Mouse (Mus musculus): ENCODE measurements at regions not wholly inside any gene's neighbourhood (a gene's known extent, or its start where the extent isn't known, plus 50 kb on each side); places are given as distances from the start of the nearest gene placed in this dataset.

DNA sequence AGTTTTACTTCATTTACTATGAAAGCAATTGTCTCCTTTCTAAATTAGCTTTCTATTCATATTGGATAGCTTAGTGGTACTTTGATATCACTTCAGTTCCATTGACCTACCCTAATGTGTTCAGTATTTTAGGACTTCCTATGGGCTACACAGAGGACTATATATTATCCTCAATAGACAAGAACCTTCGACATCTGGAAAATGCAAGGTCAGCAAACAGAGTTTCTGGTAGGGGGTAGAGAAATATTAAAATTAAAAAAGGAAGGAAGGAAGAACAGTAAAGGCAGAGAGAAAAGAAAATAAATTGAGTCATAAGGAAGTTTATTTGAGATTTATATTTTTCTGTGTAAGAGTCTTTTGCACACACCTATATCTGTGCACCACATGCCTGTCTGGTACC is 107.4 kb upstream of the Insig1 start:
- H3K27ac ChIP-seq (ENCODE audit: low read length): no peak overlapping the region
- no peaks in the 10 kb centered on the region for H3K27me3 ChIP-seq (ENCODE audit: control insufficient read depth, insufficient read depth, low read depth, low read length)
- no peaks in the 10 kb centered on the region for H3K36me3 ChIP-seq (ENCODE audit: control insufficient read depth, insufficient read depth, low read length)
- H3K9me3 ChIP-seq (ENCODE audit: control insufficient read depth, low read length): no peaks in the 10 kb centered on the region
- no peak overlapping the region for H3K4me3 ChIP-seq (ENCODE audit: low read length)
- ATAC-seq (ENCODE audit: low read depth): no peak
- no peak overlapping the region for H3K9ac ChIP-seq (ENCODE audit: low read length)
- 81% methylated on average over 1 of the region's 1 CpGs for WGBS
- no peak overlapping the region for H3K4me2 ChIP-seq (ENCODE audit: low read depth, low read length)
- H3K4me1 ChIP-seq (replicated peaks; ENCODE audit: control insufficient read depth, insufficient read depth, low read length): no peaks in the 10 kb centered on the region

- Histone ChIP-seq H3K9me3 (ENCODE audit: control insufficient read depth, low read length) (no peaks in the 10 kb centered on the region), H3K27ac (ENCODE audit: low read length) (no peak overlapping the region), H3K4me2 (ENCODE audit: low read depth, low read length) (no peak overlapping the region), H3K9ac (ENCODE audit: low read length) (no peak overlapping the region), H3K27me3 (ENCODE audit: control insufficient read depth, insufficient read depth, low read depth, low read length) (no peaks in the 10 kb centered on the region), H3K4me1 (replicated peaks; ENCODE audit: control insufficient read depth, insufficient read depth, low read length) (no peaks in the 10 kb centered on the region), H3K4me3 (ENCODE audit: low read length) (no peak overlapping the region), H3K36me3 (ENCODE audit: control insufficient read depth, insufficient read depth, low read length) (no peaks in the 10 kb centered on the region)
- 0% methylated on average over 2 of the region's 2 CpGs for WGBS
- peak; percentile 38; the same call in 1 of the 2 replicates for ATAC-seq (ENCODE audit: low read depth)
These were observed 76.0 kb upstream of the Insig1 start for GRCm38 (mm10) chr5:27995186-27995585.

- ATAC-seq (ENCODE audit: low read depth): no peak
- Histone ChIP-seq H3K9me3 (ENCODE audit: control insufficient read depth, low read length) (no peaks in the 10 kb centered on the region), H3K9ac (ENCODE audit: low read length) (no peak overlapping the region), H3K36me3 (ENCODE audit: control insufficient read depth, insufficient read depth, low read length) (no peaks in the 10 kb centered on the region), H3K4me3 (ENCODE audit: low read length) (no peak overlapping the region), H3K4me2 (ENCODE audit: low read depth, low read length) (no peak overlapping the region), H3K27me3 (ENCODE audit: control insufficient read depth, insufficient read depth, low read depth, low read length) (no peaks in the 10 kb centered on the region), H3K4me1 (replicated peaks; ENCODE audit: control insufficient read depth, insufficient read depth, low read length) (no peaks in the 10 kb centered on the region), H3K27ac (ENCODE audit: low read length) (no peak overlapping the region)
- 52% methylated on average over 8 of the region's 8 CpGs for WGBS
These were observed 73.4 kb upstream of the Insig1 start for GRCm38 (mm10) chr5:27997751-27998150.

DNA sequence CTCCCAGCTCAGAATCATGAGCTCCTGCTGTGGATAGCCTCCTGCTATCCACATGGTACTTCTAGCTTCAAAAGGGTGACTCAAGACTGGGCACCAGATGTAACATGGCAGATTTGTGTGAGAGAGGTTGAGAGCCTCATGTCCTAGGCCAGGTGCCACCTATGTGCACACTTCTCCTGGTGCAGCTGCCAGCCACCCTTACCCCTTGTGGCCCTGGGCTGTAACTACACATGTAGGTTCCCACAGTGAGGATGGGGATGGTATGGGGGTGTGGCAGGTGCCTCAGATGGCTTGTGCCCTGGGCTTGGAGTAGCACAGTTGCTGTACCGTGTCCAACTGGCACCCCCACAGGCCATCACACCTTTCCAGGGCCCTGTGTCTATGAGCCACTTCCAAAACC is 68.2 kb upstream of the Insig1 start:
- H3K4me1 ChIP-seq (replicated peaks; ENCODE audit: control insufficient read depth, insufficient read depth, low read length): no peaks in the 10 kb centered on the region
- H3K9me3 ChIP-seq (ENCODE audit: control insufficient read depth, low read length): no peaks in the 10 kb centered on the region
- no peaks in the 10 kb centered on the region for H3K36me3 ChIP-seq (ENCODE audit: control insufficient read depth, insufficient read depth, low read length)
- ATAC-seq (ENCODE audit: low read depth): no peak
- H3K27me3 ChIP-seq (ENCODE audit: control insufficient read depth, insufficient read depth, low read depth, low read length): no peaks in the 10 kb centered on the region
- 100% methylated on average over 1 of the region's 1 CpGs for WGBS
- H3K4me3 ChIP-seq (ENCODE audit: low read length): no peak overlapping the region
- H3K4me2 ChIP-seq (ENCODE audit: low read depth, low read length): no peak overlapping the region
- H3K27ac ChIP-seq (ENCODE audit: low read length): no peak overlapping the region
- no peak overlapping the region for H3K9ac ChIP-seq (ENCODE audit: low read length)

GRCm38 (mm10) chr5:28003756-28004486 is 67.2 kb upstream of the Insig1 start:
- 62% methylated on average over 6 of the region's 6 CpGs for WGBS
- H3K27ac ChIP-seq (ENCODE audit: low read length): no peak overlapping the region
- no peaks in the 10 kb centered on the region for H3K9me3 ChIP-seq (ENCODE audit: control insufficient read depth, low read length)
- no peak overlapping the region for H3K4me2 ChIP-seq (ENCODE audit: low read depth, low read length)
- H3K36me3 ChIP-seq (ENCODE audit: control insufficient read depth, insufficient read depth, low read length): no peaks in the 10 kb centered on the region
- H3K4me3 ChIP-seq (ENCODE audit: low read length): no peak overlapping the region
- H3K4me1 ChIP-seq (replicated peaks; ENCODE audit: control insufficient read depth, insufficient read depth, low read length): no peaks in the 10 kb centered on the region
- H3K9ac ChIP-seq (ENCODE audit: low read length): no peak overlapping the region
- no peak for ATAC-seq (ENCODE audit: low read depth)
- H3K27me3 ChIP-seq (ENCODE audit: control insufficient read depth, insufficient read depth, low read depth, low read length): no peaks in the 10 kb centered on the region

DNA sequence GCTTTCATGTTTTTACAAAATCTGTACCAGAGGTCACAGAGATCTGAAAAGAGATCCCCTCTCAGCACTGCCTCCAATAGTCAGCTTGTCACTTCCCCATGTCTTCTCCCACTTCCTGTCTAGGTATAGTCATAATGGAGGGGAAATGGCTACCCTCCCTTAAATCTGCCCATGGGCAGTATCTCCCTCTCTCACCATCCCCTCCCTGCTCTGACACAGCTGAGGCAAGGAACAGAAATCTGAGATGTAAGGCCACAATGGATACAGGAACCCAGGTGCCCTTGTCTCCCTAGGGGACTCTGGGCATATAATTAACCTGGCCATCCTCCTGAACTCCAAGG is 66.7 kb upstream of the Insig1 start:
- no peaks in the 10 kb centered on the region for H3K4me1 ChIP-seq (replicated peaks; ENCODE audit: control insufficient read depth, insufficient read depth, low read length)
- H3K36me3 ChIP-seq (ENCODE audit: control insufficient read depth, insufficient read depth, low read length): no peaks in the 10 kb centered on the region
- no peaks in the 10 kb centered on the region for H3K9me3 ChIP-seq (ENCODE audit: control insufficient read depth, low read length)
- H3K4me3 ChIP-seq (ENCODE audit: low read length): no peak overlapping the region
- no peak overlapping the region for H3K4me2 ChIP-seq (ENCODE audit: low read depth, low read length)
- H3K27ac ChIP-seq (ENCODE audit: low read length): no peak overlapping the region
- no peak for ATAC-seq (ENCODE audit: low read depth)
- H3K27me3 ChIP-seq (ENCODE audit: control insufficient read depth, insufficient read depth, low read depth, low read length): no peaks in the 10 kb centered on the region
- no peak overlapping the region for H3K9ac ChIP-seq (ENCODE audit: low read length)

- Histone ChIP-seq H3K36me3 (ENCODE audit: control insufficient read depth, insufficient read depth, low read length) (no peaks in the 10 kb centered on the region), H3K4me2 (ENCODE audit: low read depth, low read length) (no peak overlapping the region), H3K27ac (ENCODE audit: low read length) (no peak overlapping the region), H3K4me3 (ENCODE audit: low read length) (no peak overlapping the region), H3K27me3 (ENCODE audit: control insufficient read depth, insufficient read depth, low read depth, low read length) (no peaks in the 10 kb centered on the region), H3K9me3 (ENCODE audit: control insufficient read depth, low read length) (no peaks in the 10 kb centered on the region), H3K9ac (ENCODE audit: low read length) (no peak overlapping the region), H3K4me1 (replicated peaks; ENCODE audit: control insufficient read depth, insufficient read depth, low read length) (no peaks in the 10 kb centered on the region)
- 65% methylated on average over 4 of the region's 4 CpGs for WGBS
- 0 out of 2 replicates have a peak, but pooled peaks have one; percentile 31 for ATAC-seq (ENCODE audit: low read depth)
These were observed 61.8 kb upstream of the Insig1 start for GRCm38 (mm10) chr5:28009386-28009785.

GRCm38 (mm10) chr5:28009871-28010270 is 61.3 kb upstream of the Insig1 start:
- 36% methylated on average over 2 of the region's 2 CpGs for WGBS
- no peak overlapping the region for H3K4me2 ChIP-seq (ENCODE audit: low read depth, low read length)
- H3K9ac ChIP-seq (ENCODE audit: low read length): no peak overlapping the region
- no peak overlapping the region for H3K4me3 ChIP-seq (ENCODE audit: low read length)
- H3K27ac ChIP-seq (ENCODE audit: low read length): no peak overlapping the region
- H3K27me3 ChIP-seq (ENCODE audit: control insufficient read depth, insufficient read depth, low read depth, low read length): no peaks in the 10 kb centered on the region
- no peak for ATAC-seq (ENCODE audit: low read depth)
- no peaks in the 10 kb centered on the region for H3K36me3 ChIP-seq (ENCODE audit: control insufficient read depth, insufficient read depth, low read length)
- no peaks in the 10 kb centered on the region for H3K4me1 ChIP-seq (replicated peaks; ENCODE audit: control insufficient read depth, insufficient read depth, low read length)
- no peaks in the 10 kb centered on the region for H3K9me3 ChIP-seq (ENCODE audit: control insufficient read depth, low read length)

DNA sequence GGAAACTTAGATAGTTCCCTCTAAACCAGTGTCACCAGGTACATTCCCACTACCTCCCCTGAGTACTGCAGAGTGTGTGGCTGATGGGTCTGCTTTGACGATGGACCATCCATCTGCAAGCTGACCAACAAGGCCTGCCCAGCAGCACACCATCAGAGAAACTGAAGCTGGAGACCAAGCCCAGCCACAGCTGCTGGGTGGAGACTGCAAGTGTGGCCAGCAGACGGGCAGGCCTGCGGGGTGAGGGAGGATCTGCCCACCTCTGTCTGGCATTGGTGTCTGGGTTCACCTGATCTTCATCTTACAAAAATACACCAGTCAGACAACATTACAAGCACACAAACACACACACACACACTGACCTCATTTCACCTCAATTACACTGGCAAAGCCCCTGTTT is 60.6 kb upstream of the Insig1 start:
- no peak for ATAC-seq (ENCODE audit: low read depth)
- WGBS: 89% methylated on average over 3 of the region's 3 CpGs
- H3K9me3 ChIP-seq (ENCODE audit: control insufficient read depth, low read length): no peaks in the 10 kb centered on the region

DNA sequence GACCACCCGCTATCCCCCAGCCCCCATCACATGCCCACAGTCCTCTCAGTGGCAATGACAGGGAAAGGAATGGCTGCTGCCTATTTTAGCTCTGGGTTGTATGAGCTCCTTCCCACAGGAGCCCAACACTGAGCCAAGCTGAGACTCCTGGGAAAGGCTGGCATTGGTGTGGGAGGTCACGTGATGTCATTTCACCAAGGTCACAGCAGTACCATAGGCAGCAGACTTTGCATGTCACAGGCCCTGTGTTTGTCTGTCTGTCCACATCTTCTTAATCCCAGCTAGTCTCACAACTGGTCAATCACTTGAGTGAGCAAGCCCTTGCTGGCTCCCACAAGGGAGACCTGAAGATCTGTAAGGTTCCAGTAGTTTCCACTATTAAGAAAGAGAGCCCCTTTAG is 58.7 kb upstream of the Insig1 start:
- no peak overlapping the region for H3K9ac ChIP-seq (ENCODE audit: low read length)
- no peak overlapping the region for H3K4me2 ChIP-seq (ENCODE audit: low read depth, low read length)
- H3K27ac ChIP-seq (ENCODE audit: low read length): no peak overlapping the region
- H3K9me3 ChIP-seq (ENCODE audit: control insufficient read depth, low read length): no peaks in the 10 kb centered on the region
- WGBS: 88% methylated on average over 2 of the region's 2 CpGs
- no peaks in the 10 kb centered on the region for H3K36me3 ChIP-seq (ENCODE audit: control insufficient read depth, insufficient read depth, low read length)
- no peak overlapping the region for H3K4me3 ChIP-seq (ENCODE audit: low read length)
- no peaks in the 10 kb centered on the region for H3K4me1 ChIP-seq (replicated peaks; ENCODE audit: control insufficient read depth, insufficient read depth, low read length)
- ATAC-seq (ENCODE audit: low read depth): no peak
- H3K27me3 ChIP-seq (ENCODE audit: control insufficient read depth, insufficient read depth, low read depth, low read length): no peaks in the 10 kb centered on the region

More for the DNA sequence above, 60.6 kb upstream of the Insig1 start:
- H3K9ac ChIP-seq (ENCODE audit: low read length): no peak overlapping the region
- no peak overlapping the region for H3K4me3 ChIP-seq (ENCODE audit: low read length)
- no peaks in the 10 kb centered on the region for H3K27me3 ChIP-seq (ENCODE audit: control insufficient read depth, insufficient read depth, low read depth, low read length)
- H3K27ac ChIP-seq (ENCODE audit: low read length): no peak overlapping the region
- H3K36me3 ChIP-seq (ENCODE audit: control insufficient read depth, insufficient read depth, low read length): no peaks in the 10 kb centered on the region
- H3K4me2 ChIP-seq (ENCODE audit: low read depth, low read length): no peak overlapping the region
- H3K4me1 ChIP-seq (replicated peaks; ENCODE audit: control insufficient read depth, insufficient read depth, low read length): no peaks in the 10 kb centered on the region

Measured in lung, embryonic 16.5 days (tissue).